Mouse (Mus musculus) megakaryocyte, embryonic 14.5 days (primary cell): ENCODE measurements around the gene Nfatc3. TPM values are rescaled to one million over a fixed set of nuclear protein-coding genes. Genes with fewer than 3 reads are reported as not detected.

Experiments used
- H3K27me3 ChIP-seq: replicated peaks from 2 replicates; pipeline ENCODE3; 2012; ENCODE audit warnings: inconsistent platforms
- H3K36me3 ChIP-seq: replicated peaks from 2 replicates; pipeline ENCODE3; 2012; ENCODE audit warnings: low read length, inconsistent platforms, mixed read lengths
- H3K4me1 ChIP-seq: 2 replicates; pipeline ENCODE4 v1.6.1; 2012; ENCODE audit warnings: inconsistent platforms
- H3K4me3 ChIP-seq: replicated peaks from 2 replicates; pipeline ENCODE3; 2012; ENCODE audit warnings: moderate library complexity, mild to moderate bottlenecking, inconsistent platforms
- H3K9me3 ChIP-seq: 2 replicates; pipeline ENCODE4 v1.6.1; 2012; ENCODE audit warnings: inconsistent platforms
- FLI1 ChIP-seq: IDR thresholded peaks from 2 replicates; pipeline ENCODE4 v1.6.1; 2012; ENCODE audit warnings: low read length, inconsistent platforms, mixed read lengths
- GATA1 ChIP-seq: IDR thresholded peaks from 3 replicates; pipeline ENCODE4 v1.6.1; 2012; ENCODE audit warnings: mixed read lengths, low read length, inconsistent platforms, borderline replicate concordance
- polyA plus RNA-seq: library from polyadenylated mRNA; stranded (reverse); fragments of >175 nt; gene quantifications from 2 replicates; pipeline ENCODE4 v1.2.3, GENCODE M21; 2012; ENCODE audit warnings: low replicate concordance; ENCODE audit not compliant: insufficient read depth

The Nfatc3 gene
- polyA plus RNA-seq, 1 experiment = 1.7 TPM

DNA sequence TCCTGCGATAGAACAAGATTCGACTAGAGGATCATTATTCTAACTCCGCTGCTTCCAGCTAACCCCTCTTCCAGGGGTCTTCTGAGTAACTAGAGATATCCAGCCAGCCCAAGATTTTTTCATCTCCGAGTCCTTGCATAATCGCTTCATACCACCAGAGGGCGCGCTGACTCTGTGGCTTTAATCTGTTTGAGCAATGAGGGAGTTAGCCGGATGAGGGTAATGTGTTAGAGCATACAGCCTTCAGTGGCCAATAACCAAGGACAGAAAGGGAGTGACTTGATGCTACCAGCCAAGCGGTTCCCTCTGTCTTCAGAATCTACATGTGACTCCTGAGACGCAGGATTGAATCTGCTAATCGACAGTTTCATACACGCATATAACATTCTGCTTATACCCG lies 82.1 kb downstream of the Nfatc3 start:
- Histone ChIP-seq H3K36me3 (no peaks in the 10 kb centered on the region), H3K4me3 (peak overlapping the region; percentile 46), H3K27me3 (peaks cover 17% of the 10 kb centered on the region), H3K9me3 (no peaks in the 10 kb centered on the region), H3K4me1 (peaks cover 66% of the 10 kb centered on the region)
- TF ChIP-seq GATA1 (no peak), FLI1 (no peak)

DNA sequence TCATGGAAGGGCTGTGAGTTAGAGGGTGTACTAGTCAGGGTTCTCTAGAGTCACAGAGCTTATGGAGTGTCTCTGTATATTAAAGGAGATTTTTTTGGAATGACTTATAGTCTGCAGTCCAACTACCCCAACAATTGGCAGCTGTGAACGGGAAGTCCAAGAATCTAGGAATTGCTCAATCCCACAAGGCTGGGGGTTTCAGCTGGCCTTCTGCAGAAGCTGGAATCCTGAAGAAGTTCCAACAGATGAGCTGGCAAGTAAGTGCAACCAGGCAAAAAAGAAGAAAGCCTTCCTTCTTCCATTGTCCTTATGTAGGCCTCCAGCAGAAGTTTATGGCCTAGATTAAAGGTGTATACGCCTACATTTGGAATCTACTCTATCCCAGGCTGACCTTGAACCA lies 86.7 kb downstream of the Nfatc3 start:
- TF ChIP-seq FLI1 (no peak), GATA1 (no peak)
- H3K9me3 ChIP-seq = no peaks in the 10 kb centered on the region
- H3K36me3 ChIP-seq = no peaks in the 10 kb centered on the region
- no peak overlapping the region for H3K4me3 ChIP-seq
- H3K4me1 ChIP-seq = peaks cover 55% of the 10 kb centered on the region
- no peaks in the 10 kb centered on the region for H3K27me3 ChIP-seq

GRCm38 (mm10) chr8:106146014-106146413 lies 87.4 kb downstream of the Nfatc3 start:
- Histone ChIP-seq H3K27me3 (no peaks in the 10 kb centered on the region), H3K4me3 (no peak overlapping the region), H3K4me1 (peaks cover 55% of the 10 kb centered on the region), H3K36me3 (no peaks in the 10 kb centered on the region), H3K9me3 (no peaks in the 10 kb centered on the region)
- TF ChIP-seq GATA1 (no peak), FLI1 (no peak)

DNA sequence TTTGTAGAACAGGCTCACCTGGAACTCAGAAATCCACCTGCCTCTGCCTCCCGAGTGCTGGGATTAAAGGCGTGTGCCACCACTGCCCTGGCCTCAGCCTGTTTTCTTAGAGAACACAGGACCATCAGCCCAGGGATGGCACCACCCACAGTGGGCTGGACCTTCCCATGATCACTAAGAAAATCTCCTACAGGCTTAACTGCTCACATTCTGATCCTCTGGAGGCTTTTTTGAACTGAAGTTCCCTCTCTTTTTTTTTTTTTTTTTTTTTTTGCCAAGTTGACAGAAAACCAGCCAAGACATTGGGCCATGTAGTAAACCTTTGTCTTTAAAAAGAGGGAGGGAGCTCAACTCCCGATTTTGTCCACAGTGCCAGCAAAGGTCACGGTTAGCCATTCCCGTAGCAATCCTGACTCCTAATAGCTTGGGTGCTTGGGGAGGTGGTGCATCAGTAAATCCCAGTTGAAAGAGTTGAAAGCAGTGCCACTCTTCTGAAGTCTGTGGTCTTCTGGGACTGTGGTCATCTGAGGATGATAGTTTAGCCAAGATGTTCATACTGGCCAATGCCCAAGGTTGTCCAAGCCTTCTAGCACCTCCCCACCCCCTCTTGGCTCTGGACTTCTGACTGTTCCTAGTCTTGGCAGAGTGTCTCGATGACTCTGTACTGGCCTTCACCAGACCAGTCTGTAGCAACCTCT lies 89.4 kb downstream of the Nfatc3 start:
- H3K4me1 ChIP-seq = peaks cover 65% of the 10 kb centered on the region
- H3K36me3 ChIP-seq = no peaks in the 10 kb centered on the region
- H3K4me3 ChIP-seq = no peak overlapping the region
- H3K9me3 ChIP-seq = no peaks in the 10 kb centered on the region
- no peak for TF ChIP-seq GATA1
- TF ChIP-seq FLI1 = no peak
- no peaks in the 10 kb centered on the region for H3K27me3 ChIP-seq

DNA sequence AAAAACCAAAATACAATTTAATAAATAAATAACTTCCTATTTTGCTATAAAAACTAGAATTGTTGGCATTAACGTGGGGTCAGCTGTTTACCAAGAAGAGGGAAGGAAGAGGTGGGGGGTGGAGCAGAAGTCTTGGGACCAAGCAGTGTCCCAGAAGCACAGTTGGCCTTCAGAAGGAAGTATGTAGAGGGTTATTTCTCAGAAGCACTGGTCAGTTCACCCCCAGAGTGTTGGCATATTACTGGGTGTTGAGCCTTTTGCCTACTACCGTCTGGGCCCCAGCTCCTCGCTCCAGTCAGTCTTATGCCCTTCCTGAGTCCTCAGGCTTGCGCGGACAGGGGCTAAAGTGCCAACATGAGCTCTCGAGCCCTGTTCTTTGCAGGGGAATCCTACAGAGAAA lies 90.4 kb downstream of the Nfatc3 start:
- H3K4me3 ChIP-seq = no peak overlapping the region
- H3K36me3 ChIP-seq = peaks cover 7% of the 10 kb centered on the region
- H3K9me3 ChIP-seq = no peaks in the 10 kb centered on the region
- H3K27me3 ChIP-seq = no peaks in the 10 kb centered on the region
- H3K4me1 ChIP-seq = peaks cover 75% of the 10 kb centered on the region
- TF ChIP-seq FLI1 = no peak
- no peak for TF ChIP-seq GATA1

- peaks cover 82% of the 10 kb centered on the region for H3K4me1 ChIP-seq
- peak within 1 kb of the TSS; percentile 99 for H3K4me3 ChIP-seq
- H3K9me3 ChIP-seq = no peaks in the 10 kb centered on the region
- H3K27me3 ChIP-seq = no peaks in the 10 kb centered on the region
- TF ChIP-seq FLI1 (no peak), GATA1 (no peak)
- H3K36me3 ChIP-seq = peaks cover 17% of the 10 kb centered on the region
Measured at GRCm38 (mm10) chr8:106149801-106150652, 91.4 kb downstream of the Nfatc3 start, which contains the start of gene Pla2g15. Gene Pla2g15 (plus strand): TSS chr8:106150399.

DNA sequence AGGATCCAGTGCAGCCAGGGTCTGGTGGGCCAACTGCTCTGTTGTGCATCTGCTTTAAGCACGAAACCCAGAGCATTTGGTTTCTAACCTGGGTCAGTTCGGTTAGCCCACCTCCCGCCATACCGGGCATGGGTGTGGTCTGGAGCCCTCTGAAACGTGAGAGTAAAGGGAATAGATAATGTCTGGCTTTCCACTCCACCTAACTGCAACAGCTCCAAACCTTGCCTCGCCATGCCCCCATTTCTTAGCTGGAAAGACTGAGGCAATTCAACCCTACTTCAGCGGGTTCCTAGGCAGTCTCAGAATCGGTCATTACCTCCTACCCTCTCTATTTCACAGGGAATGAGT lies 92.0 kb downstream of the Nfatc3 start:
- Histone ChIP-seq H3K4me1 (peaks cover 79% of the 10 kb centered on the region), H3K9me3 (no peaks in the 10 kb centered on the region), H3K4me3 (peak overlapping the region; percentile 99), H3K27me3 (no peaks in the 10 kb centered on the region), H3K36me3 (peaks cover 23% of the 10 kb centered on the region)
- TF ChIP-seq FLI1 (no peak), GATA1 (no peak)

DNA sequence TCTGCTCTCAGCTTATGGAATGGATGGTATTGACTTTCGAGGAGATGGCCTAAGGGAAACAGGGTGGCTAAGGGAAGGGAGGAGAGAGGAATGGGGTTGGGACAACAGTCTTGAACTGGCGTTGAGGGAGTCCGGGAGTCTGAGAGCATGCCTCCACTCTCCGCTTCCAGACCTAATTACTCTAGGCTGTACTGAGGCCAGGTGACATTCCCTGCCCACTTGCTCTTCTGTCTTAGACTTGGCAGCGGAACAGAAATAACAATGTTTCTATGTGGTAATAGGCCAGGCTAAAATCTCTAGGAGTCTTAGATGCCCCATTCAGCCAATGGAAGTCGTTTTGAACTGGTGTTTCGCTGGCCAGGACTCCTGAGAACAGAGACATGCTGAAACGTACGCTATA lies 92.4 kb downstream of the Nfatc3 start:
- H3K27me3 ChIP-seq = no peaks in the 10 kb centered on the region
- peaks cover 27% of the 10 kb centered on the region for H3K36me3 ChIP-seq
- H3K9me3 ChIP-seq = no peaks in the 10 kb centered on the region
- peak overlapping the region; percentile 99 for H3K4me3 ChIP-seq
- TF ChIP-seq FLI1 (no peak), GATA1 (no peak)
- H3K4me1 ChIP-seq = peaks cover 75% of the 10 kb centered on the region

GRCm38 (mm10) chr8:106152876-106153275 lies 94.2 kb downstream of the Nfatc3 start:
- Histone ChIP-seq H3K4me1 (peaks cover 74% of the 10 kb centered on the region), H3K4me3 (peak overlapping the region; percentile 62), H3K9me3 (no peaks in the 10 kb centered on the region), H3K36me3 (peaks cover 40% of the 10 kb centered on the region), H3K27me3 (no peaks in the 10 kb centered on the region)
- TF ChIP-seq FLI1 (no peak), GATA1 (no peak)

DNA sequence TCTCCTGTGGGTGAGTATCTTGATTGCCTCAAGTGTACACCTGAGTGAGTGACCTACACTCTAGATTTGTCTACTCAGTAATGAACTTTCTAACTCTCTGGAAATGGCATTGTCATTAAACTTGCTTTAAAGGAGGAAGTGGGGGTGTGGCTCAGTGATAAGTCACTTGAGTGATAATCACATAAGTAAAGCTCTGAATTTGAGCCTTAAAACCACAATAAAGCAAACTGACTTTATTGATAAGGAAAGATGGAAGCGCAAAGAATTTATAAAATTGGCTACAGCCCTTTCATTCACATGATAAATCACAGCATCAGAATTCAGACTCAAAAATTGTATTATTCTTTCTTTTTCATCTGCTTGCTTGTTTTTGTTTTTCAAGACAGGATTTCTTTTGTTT lies 98.8 kb downstream of the Nfatc3 start:
- Histone ChIP-seq H3K27me3 (no peaks in the 10 kb centered on the region), H3K36me3 (peaks cover 85% of the 10 kb centered on the region), H3K4me1 (peaks cover 56% of the 10 kb centered on the region), H3K9me3 (no peaks in the 10 kb centered on the region), H3K4me3 (no peak overlapping the region)
- no peak for TF ChIP-seq FLI1
- TF ChIP-seq GATA1 = no peak
